Mouse (Mus musculus): Measurements from ENCODE around the gene Marcksl1. TPM values are rescaled to one million over a fixed set of nuclear protein-coding genes. Genes with fewer than 3 reads are reported as not detected.
A peak's percentile ranks its signal among the peaks of the same experiment; 100 is the strongest.
"Not testable (repeated sequence)": the region's sequence is repeated elsewhere in the genome, so short reads cannot be mapped to it uniquely, and the experiment has no call there.

The Marcksl1 gene
- polyA plus RNA-seq, 1 experiment from 2014 or later, result 1,751 TPM

GRCm38 (mm10) chr4:129514300-129514898 lies 1.0 kb downstream of the Marcksl1 start:
- under 1% methylated on average over 35 of the region's 35 CpGs for WGBS
- peak; percentile 37 for ATAC-seq (replicated peaks)

GRCm38 (mm10) chr4:129516925-129517324 lies 3.5 kb downstream of the Marcksl1 start:
- no peak for ATAC-seq (replicated peaks)
- Histone ChIP-seq H3K36me3 (replicated peaks) (peaks cover 29% of the 10 kb centered on the region), H3K9me3 (no peaks in the 10 kb centered on the region), H3K27ac (0 out of 2 replicates have a peak overlapping the region, but pooled peaks have one; percentile 50), H3K4me1 (peaks cover 27% of the 10 kb centered on the region), H3K9ac (no peak overlapping the region), H3K27me3 (replicated peaks) (no peaks in the 10 kb centered on the region), H3K4me2 (no peak overlapping the region), H3K4me3 (no peak overlapping the region)
- 44% methylated on average over 2 of the region's 2 CpGs for WGBS

More at GRCm38 (mm10) chr4:129514300-129514898, 1.0 kb downstream of the Marcksl1 start:
- H3K9ac ChIP-seq, result peak overlapping the region; percentile 99
- H3K27ac ChIP-seq, result peak overlapping the region; percentile 98
- peak overlapping the region; percentile 93 for H3K4me2 ChIP-seq
- no peaks in the 10 kb centered on the region for H3K9me3 ChIP-seq
- H3K4me3 ChIP-seq, result peak overlapping the region; percentile 81
- H3K27me3 ChIP-seq (replicated peaks), result no peaks in the 10 kb centered on the region
- peaks cover 41% of the 10 kb centered on the region for H3K4me1 ChIP-seq
- H3K36me3 ChIP-seq (replicated peaks), result peaks cover 19% of the 10 kb centered on the region

- 94% methylated on average over 8 of the region's 8 CpGs for WGBS
- Histone ChIP-seq H3K9me3 (no peaks in the 10 kb centered on the region), H3K27ac (no peak overlapping the region), H3K4me2 (no peak overlapping the region), H3K27me3 (replicated peaks) (no peaks in the 10 kb centered on the region), H3K9ac (no peak overlapping the region), H3K36me3 (replicated peaks) (peaks cover 35% of the 10 kb centered on the region), H3K4me3 (no peak overlapping the region), H3K4me1 (peaks cover 22% of the 10 kb centered on the region)
- ATAC-seq (replicated peaks), result no peak
These were observed 5.1 kb downstream of the Marcksl1 start for GRCm38 (mm10) chr4:129518519-129518918.

GRCm38 (mm10) chr4:129525338-129525737 lies 12.0 kb downstream of the Marcksl1 start:
- no peaks in the 10 kb centered on the region for H3K9me3 ChIP-seq
- H3K9ac ChIP-seq, result no peak overlapping the region
- WGBS, result 94% methylated on average over 5 of the region's 5 CpGs
- no peaks in the 10 kb centered on the region for H3K27me3 ChIP-seq (replicated peaks)
- H3K36me3 ChIP-seq (replicated peaks), result peaks cover 23% of the 10 kb centered on the region; the same call in 1 of the 2 replicates
- no peak overlapping the region for H3K27ac ChIP-seq
- no peaks in the 10 kb centered on the region for H3K4me1 ChIP-seq
- no peak overlapping the region for H3K4me3 ChIP-seq
- H3K4me2 ChIP-seq, result no peak overlapping the region
- no peak for ATAC-seq (replicated peaks)

GRCm38 (mm10) chr4:129525889-129526288 lies 12.5 kb downstream of the Marcksl1 start:
- 80% methylated on average over 3 of the region's 3 CpGs for WGBS
- Histone ChIP-seq H3K9ac (no peak overlapping the region), H3K36me3 (replicated peaks) (peaks cover 26% of the 10 kb centered on the region; the same call in 1 of the 2 replicates), H3K27ac (no peak overlapping the region), H3K4me1 (no peaks in the 10 kb centered on the region), H3K4me2 (no peak overlapping the region), H3K9me3 (no peaks in the 10 kb centered on the region), H3K4me3 (no peak overlapping the region), H3K27me3 (replicated peaks) (no peaks in the 10 kb centered on the region)
- no peak for ATAC-seq (replicated peaks)

GRCm38 (mm10) chr4:129528901-129529300 lies 15.5 kb downstream of the Marcksl1 start:
- H3K9me3 ChIP-seq; H3K27ac ChIP-seq; H3K4me1 ChIP-seq; ATAC-seq (replicated peaks); H3K4me3 ChIP-seq; H3K4me2 ChIP-seq; H3K9ac ChIP-seq; H3K27me3 ChIP-seq (replicated peaks): not testable (repeated sequence)
- peaks cover 25% of the 10 kb centered on the region; the same call in 1 of the 2 replicates for H3K36me3 ChIP-seq (replicated peaks)
- 97% methylated on average over 6 of the region's 6 CpGs for WGBS

GRCm38 (mm10) chr4:129540012-129540411 lies 26.6 kb downstream of the Marcksl1 start:
- Histone ChIP-seq H3K9me3 (no peaks in the 10 kb centered on the region), H3K27ac (no peak overlapping the region), H3K4me3 (no peak overlapping the region), H3K4me1 (peaks cover 16% of the 10 kb centered on the region), H3K36me3 (replicated peaks) (no peaks in the 10 kb centered on the region), H3K4me2 (no peak overlapping the region), H3K27me3 (replicated peaks) (no peaks in the 10 kb centered on the region), H3K9ac (no peak overlapping the region)
- WGBS, result 94% methylated on average over 6 of the region's 6 CpGs
- no peak for ATAC-seq (replicated peaks)

- H3K9ac ChIP-seq, result peak overlapping the region; percentile 65
- H3K4me1 ChIP-seq, result peaks cover 16% of the 10 kb centered on the region
- no peaks in the 10 kb centered on the region for H3K27me3 ChIP-seq (replicated peaks)
- peak overlapping the region; percentile 69 for H3K4me3 ChIP-seq
- no peaks in the 10 kb centered on the region for H3K36me3 ChIP-seq (replicated peaks)
- H3K9me3 ChIP-seq, result no peaks in the 10 kb centered on the region
- H3K27ac ChIP-seq, result peak overlapping the region; percentile 74
- ATAC-seq (replicated peaks), result peak; percentile 24
- WGBS, result 1% methylated on average over 30 of the region's 30 CpGs
- H3K4me2 ChIP-seq, result peak overlapping the region; percentile 73
These were observed 28.6 kb downstream of the Marcksl1 start for GRCm38 (mm10) chr4:129541868-129542591.

GRCm38 (mm10) chr4:129542592-129543141 lies 29.3 kb downstream of the Marcksl1 start, which contains the start of gene Hdac1:
Gene Hdac1, minus strand, starts transcription at chr4:129542713.
- Histone ChIP-seq H3K27ac (peak within 1 kb of the TSS; percentile 74), H3K27me3 (replicated peaks) (no peaks in the 10 kb centered on the region), H3K9ac (peak within 1 kb of the TSS; percentile 65), H3K9me3 (no peaks in the 10 kb centered on the region), H3K36me3 (replicated peaks) (no peaks in the 10 kb centered on the region), H3K4me1 (peaks cover 16% of the 10 kb centered on the region), H3K4me3 (peak within 1 kb of the TSS; percentile 69), H3K4me2 (peak within 1 kb of the TSS; percentile 73)
- under 1% methylated on average over 46 of the region's 46 CpGs for WGBS
- peak; percentile 99 for ATAC-seq (replicated peaks)

GRCm38 (mm10) chr4:129544106-129544505 lies 30.7 kb downstream of the Marcksl1 start:
- H3K27ac ChIP-seq, result no peak overlapping the region
- H3K4me3 ChIP-seq, result no peak overlapping the region
- WGBS, result 86% methylated on average over 4 of the region's 4 CpGs
- H3K4me2 ChIP-seq, result no peak overlapping the region
- no peaks in the 10 kb centered on the region for H3K36me3 ChIP-seq (replicated peaks)
- H3K4me1 ChIP-seq, result peaks cover 16% of the 10 kb centered on the region
- no peaks in the 10 kb centered on the region for H3K27me3 ChIP-seq (replicated peaks)
- no peaks in the 10 kb centered on the region for H3K9me3 ChIP-seq
- no peak for ATAC-seq (replicated peaks)
- no peak overlapping the region for H3K9ac ChIP-seq

GRCm38 (mm10) chr4:129547631-129548030 lies 34.2 kb downstream of the Marcksl1 start:
- H3K4me2 ChIP-seq; H3K4me1 ChIP-seq; H3K27ac ChIP-seq; H3K9ac ChIP-seq; H3K36me3 ChIP-seq (replicated peaks); H3K4me3 ChIP-seq; H3K9me3 ChIP-seq; ATAC-seq (replicated peaks); H3K27me3 ChIP-seq (replicated peaks): not testable (repeated sequence)
- WGBS, result 84% methylated on average over 4 of the region's 4 CpGs

- Histone ChIP-seq H3K27me3 (replicated peaks) (no peaks in the 10 kb centered on the region), H3K4me2 (no peak overlapping the region), H3K9me3 (no peaks in the 10 kb centered on the region), H3K4me3 (no peak overlapping the region), H3K36me3 (replicated peaks) (no peaks in the 10 kb centered on the region), H3K27ac (no peak overlapping the region), H3K4me1 (no peaks in the 10 kb centered on the region), H3K9ac (no peak overlapping the region)
- ATAC-seq (replicated peaks), result no peak
- 92% methylated on average over 2 of the region's 2 CpGs for WGBS
These were observed 35.9 kb downstream of the Marcksl1 start for GRCm38 (mm10) chr4:129549306-129549705.

Measured in midbrain, embryonic 15.5 days (tissue).